Mouse (Mus musculus): Measurements from ENCODE around the gene Mettl18.

DNA sequence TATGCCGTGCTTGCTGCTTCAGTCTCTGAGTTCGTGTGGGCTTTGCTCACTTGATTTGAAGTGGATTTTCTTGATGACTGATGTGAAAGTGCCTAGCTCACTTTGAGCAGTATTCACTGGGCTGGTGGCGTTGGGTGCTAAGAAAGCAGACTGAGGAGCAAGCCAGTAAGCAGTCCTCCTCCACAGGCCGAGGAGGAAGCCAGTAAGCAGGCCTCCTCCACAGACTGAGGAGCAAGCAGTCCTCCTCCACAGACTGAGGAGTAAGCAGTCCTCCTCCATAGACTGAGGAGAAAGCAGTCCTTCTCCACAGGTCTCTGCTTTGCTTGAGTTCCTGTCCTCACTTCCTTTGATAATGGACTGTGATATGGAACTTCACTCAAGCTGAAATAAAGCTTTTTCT is 2.3 kb upstream of the Mettl18 start:
- no peak for TF ChIP-seq POLR2A (IDR thresholded peaks at IDR 0.05; ENCODE audit: low read depth, low read length)
- TF ChIP-seq CTCF (IDR thresholded peaks at IDR 0.05; ENCODE audit: extremely low read depth, insufficient read depth, insufficient read length, insufficient replicate concordance) = no peak

Measured in spleen, adult 2 months (tissue).